Mouse (Mus musculus) intestine, embryonic 16.5 days (tissue): ENCODE data around the gene Prok2. TPM values are rescaled to one million over a fixed set of nuclear protein-coding genes. Genes with fewer than 3 reads are reported as not detected.

Experiments
- ATAC-seq: fragments of 200-750 bp; cut with Nextera tagmentation; 2 replicates; pipeline ENCODE4 v1.8.0; 2017; ENCODE audit warnings: moderate TSS enrichment, moderate library complexity
- H3K27ac ChIP-seq: fragments of 300-500 bp; sonication (generic); 2 replicates; pipeline ENCODE4 v1.5.1; 2014; ENCODE audit warnings: mild to moderate bottlenecking, low read length
- H3K27me3 ChIP-seq: fragments of 300-500 bp; sonication (generic); replicated peaks from 2 replicates; pipeline ENCODE4 v1.6.1; 2014; ENCODE audit warnings: low read length, control low read depth, mixed read lengths; ENCODE audit not compliant: control insufficient read depth, insufficient read depth
- H3K36me3 ChIP-seq: fragments of 300-500 bp; sonication (generic); 2 replicates; pipeline ENCODE4 v1.6.1; 2014; ENCODE audit warnings: low read length, control low read depth; ENCODE audit not compliant: control insufficient read depth, insufficient read depth
- H3K4me1 ChIP-seq: fragments of 300-500 bp; sonication (generic); 2 replicates; pipeline ENCODE4 v1.6.1; 2014; ENCODE audit warnings: low read length, control low read depth, mixed read lengths; ENCODE audit not compliant: control insufficient read depth, insufficient read depth
- H3K4me2 ChIP-seq: fragments of 300-500 bp; sonication (generic); 2 replicates; pipeline ENCODE4 v1.6.1; 2014; ENCODE audit warnings: low read depth, low read length, control low read depth
- H3K4me3 ChIP-seq: fragments of 300-500 bp; sonication (generic); 2 replicates; pipeline ENCODE4 v1.5.1; 2014; ENCODE audit warnings: mild to moderate bottlenecking, low read length
- H3K9ac ChIP-seq: fragments of 300-500 bp; sonication (generic); 2 replicates; pipeline ENCODE4 v1.6.1; 2014; ENCODE audit warnings: low read depth, low read length
- H3K9me3 ChIP-seq: fragments of 300-500 bp; sonication (generic); 2 replicates; pipeline ENCODE4 v1.6.1; 2016; ENCODE audit warnings: low read length, control low read depth; ENCODE audit not compliant: control insufficient read depth
- WGBS: fragments of 180-500 bp; shearing (Covaris S2); extraction: QIAGEN DNeasy Blood & Tissue Kit; methylation state at CpG from one replicate; pipeline ENCODE4 v1.1.7; 2014; 5-methylcytosine and 5-hydroxymethylcytosine counted together
- polyA plus RNA-seq: library from polyadenylated mRNA; unstranded; fragments of >200 nt; fragmentation: Nextera tagmentation; extraction: Ambion mirVana; gene quantifications from 2 replicates; pipeline ENCODE4 v1.2.1, GENCODE M21; 2015

Gene Prok2
- polyA plus RNA-seq, 1 experiment from 2014 or later = not detected

- H3K4me2 ChIP-seq = no peak overlapping the region
- no peaks in the 10 kb centered on the region for H3K36me3 ChIP-seq
- H3K9ac ChIP-seq = no peak overlapping the region
- WGBS = 78% methylated on average over 5 of the region's 5 CpGs
- H3K27me3 ChIP-seq = no peaks in the 10 kb centered on the region
- H3K9me3 ChIP-seq = no peaks in the 10 kb centered on the region
- H3K27ac ChIP-seq = no peak overlapping the region
- H3K4me1 ChIP-seq = no peaks in the 10 kb centered on the region
- no peak overlapping the region for H3K4me3 ChIP-seq
- ATAC-seq = no peak
Observed at GRCm38 (mm10) chr6:99734666-99735065, 8.5 kb upstream of the Prok2 start.

DNA sequence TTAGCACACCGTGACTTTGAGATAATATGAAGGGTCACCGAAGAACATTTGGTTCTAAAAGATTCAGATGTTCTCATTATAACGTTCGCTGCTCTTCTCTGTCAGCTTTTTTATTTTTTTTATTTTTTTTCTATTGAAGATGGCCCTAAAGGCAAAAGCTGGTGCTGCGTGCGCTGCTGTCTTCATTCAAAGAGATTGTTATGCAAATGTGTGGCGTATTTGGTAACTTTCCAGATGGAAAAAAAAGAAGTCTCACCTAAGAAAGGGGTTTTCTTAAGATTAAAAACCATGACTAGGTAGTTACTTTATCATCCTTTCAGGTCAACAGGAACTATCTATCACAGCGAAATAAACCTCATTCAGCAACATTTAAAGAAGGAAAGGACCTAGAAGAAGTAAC is 6.5 kb upstream of the Prok2 start:
- H3K27ac ChIP-seq = no peak overlapping the region
- H3K9ac ChIP-seq = no peak overlapping the region
- ATAC-seq = no peak
- 84% methylated on average over 8 of the region's 8 CpGs for WGBS
- no peaks in the 10 kb centered on the region; the same call in none of the 2 replicates for H3K27me3 ChIP-seq
- no peak overlapping the region for H3K4me2 ChIP-seq
- no peaks in the 10 kb centered on the region for H3K9me3 ChIP-seq
- H3K36me3 ChIP-seq = no peaks in the 10 kb centered on the region
- H3K4me1 ChIP-seq = no peaks in the 10 kb centered on the region
- H3K4me3 ChIP-seq = no peak overlapping the region

GRCm38 (mm10) chr6:99731926-99732325 is 5.7 kb upstream of the Prok2 start:
- Histone ChIP-seq H3K36me3 (no peaks in the 10 kb centered on the region), H3K27ac (no peak overlapping the region), H3K9me3 (no peaks in the 10 kb centered on the region), H3K9ac (no peak overlapping the region), H3K4me3 (no peak overlapping the region), H3K4me1 (no peaks in the 10 kb centered on the region), H3K4me2 (no peak overlapping the region), H3K27me3 (peaks cover 3% of the 10 kb centered on the region)
- 80% methylated on average over 4 of the region's 4 CpGs for WGBS
- ATAC-seq = no peak

DNA sequence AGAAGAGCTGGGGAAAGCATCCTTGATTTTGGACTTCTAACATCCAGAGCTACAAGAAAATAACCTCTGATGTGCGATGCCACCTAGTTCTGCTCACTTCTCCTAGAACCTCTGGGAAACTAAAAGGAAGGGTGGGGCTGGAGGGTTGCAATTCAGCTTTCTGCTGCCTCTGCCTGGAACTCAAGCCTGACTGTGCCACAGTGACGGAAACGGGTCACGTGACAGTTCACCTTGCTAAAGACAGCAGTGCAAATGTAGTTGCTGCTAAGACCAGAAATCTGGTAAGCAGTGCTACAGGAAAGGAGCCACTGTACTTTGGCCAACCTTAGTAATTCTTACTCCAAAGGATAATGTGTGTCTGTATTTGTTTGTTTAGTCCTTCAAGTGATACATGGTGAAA is 3.7 kb upstream of the Prok2 start:
- H3K4me2 ChIP-seq = no peak overlapping the region
- no peaks in the 10 kb centered on the region for H3K36me3 ChIP-seq
- no peak overlapping the region for H3K27ac ChIP-seq
- 87% methylated on average over 4 of the region's 4 CpGs for WGBS
- ATAC-seq = no peak
- peaks cover 10% of the 10 kb centered on the region for H3K4me1 ChIP-seq
- no peaks in the 10 kb centered on the region for H3K9me3 ChIP-seq
- H3K9ac ChIP-seq = no peak overlapping the region
- peaks cover 18% of the 10 kb centered on the region for H3K27me3 ChIP-seq
- no peak overlapping the region for H3K4me3 ChIP-seq

GRCm38 (mm10) chr6:99726576-99727303 is 548 bp upstream of the Prok2 start:
- Histone ChIP-seq H3K9me3 (no peaks in the 10 kb centered on the region), H3K27me3 (peaks cover 18% of the 10 kb centered on the region), H3K4me3 (peak overlapping the region; percentile 48), H3K9ac (peak overlapping the region; percentile 59), H3K4me1 (peaks cover 10% of the 10 kb centered on the region), H3K27ac (no peak overlapping the region), H3K4me2 (peak overlapping the region; percentile 96), H3K36me3 (no peaks in the 10 kb centered on the region)
- 6% methylated on average over 22 of the region's 22 CpGs for WGBS
- ATAC-seq = no peak

DNA sequence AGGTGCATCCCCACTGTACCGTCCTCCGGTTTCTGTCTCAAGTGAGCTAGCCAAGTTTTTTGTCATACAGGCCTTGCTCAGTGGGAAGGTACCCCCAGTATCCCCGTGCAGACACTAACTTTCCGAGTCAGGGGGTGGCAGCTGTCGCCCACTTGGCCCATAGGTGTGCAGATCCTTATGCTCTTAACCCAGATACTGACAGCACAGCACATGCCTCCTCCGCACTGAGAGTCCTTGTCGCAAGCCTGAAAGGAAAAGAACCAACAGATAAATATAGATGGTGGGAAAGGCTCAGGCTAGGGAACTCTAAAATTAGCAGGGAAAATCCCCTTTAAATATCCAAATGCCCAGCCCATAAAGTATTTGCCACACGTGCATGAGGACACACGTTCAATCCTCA is 3.8 kb downstream of the Prok2 start:
- Histone ChIP-seq H3K4me1 (peaks cover 10% of the 10 kb centered on the region), H3K27ac (no peak overlapping the region), H3K4me2 (no peak overlapping the region), H3K27me3 (peaks cover 18% of the 10 kb centered on the region), H3K36me3 (no peaks in the 10 kb centered on the region), H3K9me3 (no peaks in the 10 kb centered on the region), H3K9ac (no peak overlapping the region), H3K4me3 (no peak overlapping the region)
- ATAC-seq = no peak
- WGBS = 85% methylated on average over 9 of the region's 9 CpGs

DNA sequence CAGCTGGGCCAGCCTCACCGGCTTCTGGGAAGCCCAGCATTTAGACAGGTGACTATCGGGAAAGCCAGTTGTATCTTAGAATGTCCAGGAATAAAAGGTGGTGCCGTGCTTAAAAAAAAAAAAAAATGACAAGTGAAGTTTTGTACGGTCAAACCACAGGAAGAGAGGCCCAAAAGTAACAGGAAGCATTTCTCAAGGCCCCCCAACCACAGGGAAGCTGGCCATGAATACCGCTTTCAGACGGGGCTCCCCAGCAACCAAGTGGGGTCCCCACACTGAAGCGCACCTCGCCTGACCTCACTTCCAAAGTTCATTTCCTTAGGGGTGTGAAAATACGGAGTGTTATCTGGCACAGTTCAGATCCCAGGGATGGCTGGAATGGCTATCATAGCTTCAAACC is 5.2 kb downstream of the Prok2 start:
- WGBS = 74% methylated on average over 9 of the region's 9 CpGs
- no peak overlapping the region for H3K4me3 ChIP-seq

DNA sequence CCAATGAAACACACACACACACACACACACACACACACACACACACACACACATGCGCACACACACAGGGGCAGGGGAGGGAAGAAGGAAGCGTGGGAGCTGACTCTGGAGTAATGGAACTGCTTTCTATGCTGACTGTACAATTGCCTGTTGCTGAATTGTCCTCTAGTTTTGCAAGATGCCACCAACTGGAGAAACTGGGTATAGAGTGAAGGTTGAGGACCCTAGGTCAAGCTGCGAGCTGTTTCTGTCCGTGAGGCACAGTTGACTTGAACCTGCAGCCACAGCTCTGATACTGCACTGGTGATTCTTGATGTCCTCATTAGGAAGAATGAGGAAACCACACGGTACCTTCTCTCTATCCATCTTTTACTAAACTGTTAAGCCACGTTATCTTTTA is 10.3 kb downstream of the Prok2 start:
- H3K4me1 ChIP-seq = peaks cover 4% of the 10 kb centered on the region; the same call in 1 of the 2 replicates

More for the DNA sequence above, 5.2 kb downstream of the Prok2 start:
- H3K9ac ChIP-seq = no peak overlapping the region
- ATAC-seq = no peak
- H3K4me2 ChIP-seq = no peak overlapping the region
- H3K4me1 ChIP-seq = peaks cover 4% of the 10 kb centered on the region; the same call in 1 of the 2 replicates
- H3K9me3 ChIP-seq = no peaks in the 10 kb centered on the region
- H3K27ac ChIP-seq = no peak overlapping the region
- H3K36me3 ChIP-seq = no peaks in the 10 kb centered on the region
- H3K27me3 ChIP-seq = peaks cover 6% of the 10 kb centered on the region

GRCm38 (mm10) chr6:99715191-99715590 is 11.0 kb downstream of the Prok2 start:
- Histone ChIP-seq H3K27ac (no peak overlapping the region), H3K27me3 (no peaks in the 10 kb centered on the region), H3K9me3 (no peaks in the 10 kb centered on the region), H3K36me3 (no peaks in the 10 kb centered on the region), H3K4me1 (peaks cover 4% of the 10 kb centered on the region; the same call in 1 of the 2 replicates), H3K4me2 (no peak overlapping the region), H3K4me3 (no peak overlapping the region), H3K9ac (no peak overlapping the region)
- ATAC-seq = no peak
- 72% methylated on average over 6 of the region's 6 CpGs for WGBS

More for the DNA sequence above, 10.3 kb downstream of the Prok2 start:
- H3K36me3 ChIP-seq = no peaks in the 10 kb centered on the region
- H3K4me3 ChIP-seq = no peak overlapping the region
- WGBS = 64% methylated on average over 6 of the region's 6 CpGs
- ATAC-seq = no peak
- H3K9ac ChIP-seq = no peak overlapping the region
- no peaks in the 10 kb centered on the region for H3K27me3 ChIP-seq
- H3K9me3 ChIP-seq = no peaks in the 10 kb centered on the region
- H3K27ac ChIP-seq = no peak overlapping the region
- no peak overlapping the region for H3K4me2 ChIP-seq

DNA sequence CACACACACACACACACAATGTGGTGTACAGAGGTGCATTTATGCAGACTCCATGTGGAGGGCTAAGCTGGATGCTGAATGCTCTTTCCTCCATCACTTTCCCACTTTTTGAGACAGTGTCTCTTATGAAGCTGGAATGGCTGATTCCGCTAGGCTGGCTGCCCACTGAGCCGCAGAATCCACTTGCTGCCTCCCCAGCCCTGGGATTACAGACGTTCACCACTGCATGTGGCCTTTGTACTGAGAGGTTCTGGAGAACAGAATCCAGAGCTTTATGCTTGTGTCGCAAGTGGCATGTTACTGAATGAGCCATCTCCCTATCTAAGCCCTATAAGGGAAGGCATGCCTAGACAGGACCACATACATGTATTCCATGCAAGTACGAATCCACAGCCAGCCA is 12.9 kb downstream of the Prok2 start:
- Histone ChIP-seq H3K9me3 (no peaks in the 10 kb centered on the region), H3K4me2 (no peak overlapping the region), H3K27me3 (no peaks in the 10 kb centered on the region), H3K9ac (no peak overlapping the region), H3K4me1 (peaks cover 4% of the 10 kb centered on the region; the same call in 1 of the 2 replicates), H3K36me3 (no peaks in the 10 kb centered on the region), H3K27ac (no peak overlapping the region), H3K4me3 (no peak overlapping the region)
- no peak for ATAC-seq
- 82% methylated on average over 5 of the region's 5 CpGs for WGBS
